Mouse (Mus musculus) midbrain, embryonic 15.5 days (tissue): ENCODE measurements around the gene Nfkbid. TPM values are rescaled to one million over a fixed set of nuclear protein-coding genes. Genes with fewer than 3 reads are reported as not detected.
"Not testable (repeated sequence)": the region's sequence is repeated elsewhere in the genome, so short reads cannot be mapped to it uniquely, and the experiment has no call there.

Source experiments
- ATAC-seq: fragments of 200-750 bp; cut with Nextera tagmentation; replicated peaks from 2 replicates; pipeline ENCODE4 v1.8.0; 2017; ENCODE audit warnings: moderate TSS enrichment
- H3K27ac ChIP-seq: fragments of 300-500 bp; sonication (generic); 2 replicates; pipeline ENCODE4 v1.5.1; 2015; ENCODE audit warnings: mild to moderate bottlenecking, inconsistent platforms
- H3K27me3 ChIP-seq: fragments of 300-500 bp; sonication (generic); replicated peaks from 2 replicates; pipeline ENCODE4 v1.6.1; 2015; ENCODE audit warnings: inconsistent platforms
- H3K36me3 ChIP-seq: fragments of 300-500 bp; sonication (generic); replicated peaks from 2 replicates; pipeline ENCODE4 v1.6.1; 2015; ENCODE audit warnings: inconsistent platforms
- H3K4me1 ChIP-seq: fragments of 300-500 bp; sonication (generic); 2 replicates; pipeline ENCODE4 v1.6.1; 2015; ENCODE audit warnings: inconsistent platforms
- H3K4me2 ChIP-seq: fragments of 300-500 bp; sonication (generic); 2 replicates; pipeline ENCODE4 v1.6.1; 2015; ENCODE audit warnings: inconsistent platforms, mild to moderate bottlenecking, moderate library complexity
- H3K4me3 ChIP-seq: fragments of 300-500 bp; sonication (generic); 2 replicates; pipeline ENCODE4 v1.5.1; 2015; ENCODE audit warnings: mild to moderate bottlenecking, inconsistent platforms
- H3K9ac ChIP-seq: fragments of 300-500 bp; sonication (generic); 2 replicates; pipeline ENCODE4 v1.6.1; 2015; ENCODE audit warnings: mild to moderate bottlenecking, inconsistent platforms
- H3K9me3 ChIP-seq: fragments of 300-500 bp; sonication (generic); 2 replicates; pipeline ENCODE4 v1.6.1; 2016; ENCODE audit warnings: inconsistent platforms
- WGBS: fragments of 180-500 bp; shearing (Covaris S2); methylation state at CpG from one replicate; pipeline ENCODE4 v1.1.7; 2015; ENCODE audit warnings: mixed read lengths; 5-methylcytosine and 5-hydroxymethylcytosine counted together
- polyA plus RNA-seq: library from polyadenylated mRNA; unstranded; fragments of >200 nt; fragmentation: Nextera tagmentation; extraction: Ambion mirVana; gene quantifications from 2 replicates; pipeline ENCODE4 v1.2.1, GENCODE M21; 2015

Gene Nfkbid
- polyA plus RNA-seq, 1 experiment from 2014 or later, result 2.8 TPM

DNA sequence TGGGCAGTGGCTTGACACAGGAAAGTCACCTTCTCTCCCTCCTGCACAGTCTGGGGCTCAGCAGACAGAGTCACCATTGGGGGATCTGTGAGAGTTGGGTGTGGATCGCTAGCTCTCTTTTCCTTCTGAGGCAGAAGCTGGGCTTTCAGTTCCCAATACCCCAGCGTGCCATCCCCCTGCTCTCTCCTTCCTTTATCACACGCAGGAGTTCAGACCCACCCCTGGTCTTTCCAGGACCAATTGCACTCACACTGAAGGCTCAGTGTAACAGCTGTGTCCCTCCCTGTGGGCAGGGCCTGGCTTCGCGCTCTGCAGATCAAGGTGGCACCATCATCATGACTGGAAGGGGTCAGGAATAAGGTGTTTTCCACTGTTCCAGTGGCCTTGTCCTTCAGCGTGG, 32.7 kb downstream of the Nfkbid start:
- Histone ChIP-seq H3K27me3 (peaks cover 65% of the 10 kb centered on the region), H3K27ac (no peak overlapping the region), H3K4me2 (0 out of 2 replicates have a peak overlapping the region, but pooled peaks have one; percentile 23), H3K9ac (no peak overlapping the region), H3K4me1 (peaks cover 31% of the 10 kb centered on the region), H3K9me3 (no peaks in the 10 kb centered on the region), H3K36me3 (no peaks in the 10 kb centered on the region), H3K4me3 (no peak overlapping the region)
- ATAC-seq, result no peak
- 5% methylated on average over 6 of the region's 6 CpGs for WGBS

DNA sequence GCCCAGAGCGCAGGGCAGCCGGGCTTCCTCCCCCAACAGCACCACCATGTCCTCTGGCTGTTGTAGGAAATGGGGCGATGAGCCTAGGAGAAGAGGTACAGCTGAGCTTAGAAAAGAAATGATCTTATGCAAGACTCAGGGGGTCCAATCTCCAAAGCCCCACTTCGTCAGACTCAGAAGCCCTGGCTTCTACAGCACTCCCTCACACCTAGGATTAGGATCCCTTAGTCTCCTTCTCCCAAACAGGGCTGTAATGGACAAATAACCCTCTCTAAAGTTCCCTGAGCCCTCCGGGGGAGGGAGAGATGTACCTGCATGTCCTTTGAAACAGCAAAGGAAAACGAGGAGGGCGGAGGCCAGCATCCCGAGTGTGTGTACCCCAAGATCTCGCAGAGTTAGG, 35.0 kb downstream of the Nfkbid start:
- H3K36me3 ChIP-seq, result no peaks in the 10 kb centered on the region
- peak overlapping the region; percentile 30; the same call in 1 of the 2 replicates for H3K4me3 ChIP-seq
- peaks cover 81% of the 10 kb centered on the region for H3K27me3 ChIP-seq
- H3K9me3 ChIP-seq, result no peaks in the 10 kb centered on the region
- peak overlapping the region; percentile 49 for H3K4me2 ChIP-seq
- peaks cover 31% of the 10 kb centered on the region for H3K4me1 ChIP-seq
- ATAC-seq, result no peak
- H3K27ac ChIP-seq, result no peak overlapping the region
- peak overlapping the region; percentile 18; the same call in 1 of the 2 replicates for H3K9ac ChIP-seq
- 1% methylated on average over 9 of the region's 9 CpGs for WGBS

DNA sequence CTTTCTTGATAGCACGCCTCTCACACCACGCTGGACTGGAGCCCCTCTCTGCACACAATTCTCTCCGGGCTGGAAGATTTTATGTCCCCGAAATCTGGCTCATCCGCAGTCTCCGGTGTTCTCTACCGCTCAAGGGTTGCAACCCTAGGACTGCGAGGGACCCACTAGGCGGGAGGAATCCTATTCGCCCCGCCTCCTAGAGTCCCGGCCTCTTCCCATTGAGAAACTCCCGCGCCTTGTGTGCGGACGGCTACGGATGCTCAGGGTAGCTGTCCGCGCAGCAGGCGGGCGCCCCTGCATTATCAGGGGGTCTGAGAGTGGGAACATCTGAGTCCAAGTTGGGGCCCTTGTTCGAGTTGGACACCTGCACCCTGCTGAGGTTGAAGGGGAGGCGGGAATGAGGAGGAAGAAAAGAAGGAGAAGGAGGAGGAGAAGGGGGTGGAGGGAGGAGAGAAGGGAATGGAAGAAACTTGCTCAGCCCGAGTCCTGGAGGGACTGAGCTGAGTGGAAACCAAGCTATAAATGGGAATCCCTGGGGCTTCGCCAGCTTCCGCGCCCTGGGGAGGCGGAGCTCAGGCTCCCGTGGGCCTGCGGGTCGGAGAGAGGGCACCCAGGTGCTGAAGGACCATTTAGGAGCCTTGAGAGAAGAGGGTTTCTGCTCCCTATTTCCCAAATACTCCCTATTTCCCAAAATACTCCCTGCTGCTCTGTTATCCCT, 35.5 kb downstream of the Nfkbid start:
- Histone ChIP-seq H3K9me3 (no peaks in the 10 kb centered on the region), H3K27ac (no peak overlapping the region), H3K4me1 (peaks cover 31% of the 10 kb centered on the region), H3K4me3 (peak overlapping the region; percentile 30), H3K36me3 (no peaks in the 10 kb centered on the region), H3K9ac (peak overlapping the region; percentile 18; the same call in 1 of the 2 replicates), H3K4me2 (peak overlapping the region; percentile 49), H3K27me3 (peaks cover 81% of the 10 kb centered on the region)
- under 1% methylated on average over 31 of the region's 31 CpGs for WGBS
- no peak; the same call in 1 of the 2 replicates for ATAC-seq

DNA sequence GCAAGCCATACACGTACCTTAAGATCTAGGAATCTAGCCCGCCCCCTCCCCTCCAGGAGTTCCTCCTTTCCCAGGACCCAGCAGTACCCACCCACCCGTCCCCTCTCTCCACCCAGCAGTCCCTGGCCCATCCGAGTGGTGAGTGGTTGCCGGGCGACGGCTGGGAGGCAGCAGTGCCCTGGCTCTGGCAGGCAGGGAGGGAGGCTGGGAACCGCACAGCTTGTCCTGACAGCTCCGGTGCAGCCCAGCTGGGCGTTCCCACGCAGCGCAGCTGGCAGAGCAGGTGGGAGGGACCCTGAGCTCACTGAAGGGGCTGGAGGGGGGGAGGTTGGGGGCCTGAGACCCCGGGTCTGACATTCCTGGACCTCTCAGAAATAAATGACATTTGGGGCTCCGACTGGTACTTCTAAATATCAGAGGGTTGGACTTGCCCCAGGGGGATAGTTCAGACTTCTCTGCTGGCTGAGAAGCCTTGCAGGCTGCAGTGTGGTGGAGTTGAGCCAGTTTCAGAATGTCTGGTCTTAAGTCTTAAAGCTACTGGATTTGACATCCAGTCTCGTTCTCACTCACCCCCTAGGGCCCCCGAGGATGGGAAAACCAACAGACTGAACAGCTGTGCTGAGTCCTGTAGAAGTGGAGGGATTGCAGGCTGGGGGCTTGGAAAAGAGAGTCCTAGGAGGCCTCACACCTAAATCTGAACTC, 36.2 kb downstream of the Nfkbid start, which contains the start of the genes Kirrel2 and Nphs1:
Gene Kirrel2 (minus strand): TSS at position 62 of the 702 bp plus-strand sequence.
Gene Nphs1 (plus strand): TSS at position 687 of the 702 bp plus-strand sequence.
- peak; percentile 85 for ATAC-seq
- peak within 1 kb of the TSS; percentile 18; the same call in 1 of the 2 replicates for H3K9ac ChIP-seq
- H3K4me3 ChIP-seq, result peak within 1 kb of the TSS; percentile 30
- peaks cover 82% of the 10 kb centered on the region for H3K27me3 ChIP-seq
- no peaks in the 10 kb centered on the region for H3K36me3 ChIP-seq
- 2% methylated on average over 16 of the region's 16 CpGs for WGBS
- H3K9me3 ChIP-seq, result no peaks in the 10 kb centered on the region
- peaks cover 31% of the 10 kb centered on the region for H3K4me1 ChIP-seq
- H3K27ac ChIP-seq, result no peak within 1 kb of the TSS
- H3K4me2 ChIP-seq, result peak within 1 kb of the TSS; percentile 49

DNA sequence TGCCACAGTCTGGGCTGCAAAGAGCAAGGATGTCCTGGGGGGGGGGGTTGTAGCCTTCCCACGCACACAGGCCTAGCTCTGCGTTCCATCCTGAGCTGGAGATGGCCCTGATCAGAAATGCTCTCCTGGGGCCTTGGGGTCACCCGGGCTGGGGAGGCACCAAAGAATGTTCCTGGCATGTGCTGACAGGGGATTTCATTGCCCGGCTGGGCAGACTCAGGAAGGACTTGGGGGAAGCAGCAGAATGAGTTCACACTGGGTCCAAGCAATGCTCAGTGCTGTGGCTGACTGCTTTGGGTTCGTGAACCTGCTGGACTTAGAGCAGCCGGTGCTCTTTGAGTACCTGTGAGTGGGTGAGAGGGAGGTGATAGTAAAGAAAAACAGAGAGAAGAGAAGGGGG, 38.0 kb downstream of the Nfkbid start:
- Histone ChIP-seq H3K4me2 (no peak overlapping the region), H3K4me1 (peaks cover 26% of the 10 kb centered on the region), H3K36me3 (no peaks in the 10 kb centered on the region), H3K4me3 (no peak overlapping the region), H3K27ac (no peak overlapping the region), H3K27me3 (peaks cover 77% of the 10 kb centered on the region), H3K9me3 (no peaks in the 10 kb centered on the region), H3K9ac (no peak overlapping the region)
- ATAC-seq, result no peak
- 32% methylated on average over 6 of the region's 6 CpGs for WGBS

DNA sequence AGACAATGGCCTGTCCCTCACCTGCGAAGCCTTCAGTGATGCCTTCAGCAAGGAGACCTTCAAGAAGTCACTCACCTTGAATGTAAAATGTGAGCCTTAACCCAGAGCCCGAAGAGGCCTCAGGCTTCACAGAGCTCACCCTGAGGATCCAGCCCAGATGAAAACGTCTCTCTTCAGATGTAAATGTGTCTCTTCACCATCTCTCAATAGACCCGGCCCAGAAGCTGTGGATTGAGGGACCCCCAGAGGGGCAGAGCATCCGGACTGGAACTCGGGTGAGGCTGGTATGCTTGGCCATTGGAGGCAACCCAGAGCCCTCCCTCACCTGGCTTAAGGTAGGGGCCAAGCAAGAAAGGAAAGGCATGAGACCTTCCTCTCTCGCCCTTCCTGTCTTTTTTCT, 42.0 kb downstream of the Nfkbid start:
- Histone ChIP-seq H3K4me3 (no peak overlapping the region), H3K9ac (no peak overlapping the region), H3K4me1 (peaks cover 5% of the 10 kb centered on the region; the same call in 1 of the 2 replicates), H3K27ac (no peak overlapping the region), H3K9me3 (no peaks in the 10 kb centered on the region), H3K27me3 (peaks cover 80% of the 10 kb centered on the region), H3K36me3 (no peaks in the 10 kb centered on the region), H3K4me2 (no peak overlapping the region)
- 31% methylated on average over 7 of the region's 7 CpGs for WGBS
- no peak for ATAC-seq

DNA sequence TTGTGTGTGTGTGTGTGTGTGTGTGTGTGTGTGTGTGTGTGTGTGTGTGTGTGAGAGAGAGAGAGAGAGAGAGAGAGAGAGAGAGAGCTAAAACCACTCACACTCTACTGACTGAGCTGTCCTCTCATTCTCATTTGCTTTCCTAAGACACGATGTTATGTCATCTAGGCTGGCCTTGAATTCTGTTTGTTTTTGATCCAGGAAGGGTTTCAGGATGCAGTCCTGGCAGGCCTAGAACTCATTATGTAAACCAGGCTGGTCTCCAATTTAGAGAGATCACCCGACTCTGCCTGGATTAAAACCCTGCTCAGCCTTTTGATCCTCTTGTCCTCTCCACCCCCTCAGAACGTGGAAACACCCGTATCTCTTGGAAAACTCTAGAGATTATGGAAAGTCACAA, 42.5 kb downstream of the Nfkbid start:
- H3K4me2 ChIP-seq, result no peak overlapping the region
- WGBS, result 8% methylated on average over 4 of the region's 4 CpGs
- H3K4me1 ChIP-seq, result peaks cover 4% of the 10 kb centered on the region; the same call in 1 of the 2 replicates
- no peaks in the 10 kb centered on the region for H3K36me3 ChIP-seq
- no peaks in the 10 kb centered on the region for H3K9me3 ChIP-seq
- H3K4me3 ChIP-seq, result no peak overlapping the region
- no peak overlapping the region for H3K9ac ChIP-seq
- no peak overlapping the region for H3K27ac ChIP-seq
- peaks cover 79% of the 10 kb centered on the region for H3K27me3 ChIP-seq
- no peak for ATAC-seq

DNA sequence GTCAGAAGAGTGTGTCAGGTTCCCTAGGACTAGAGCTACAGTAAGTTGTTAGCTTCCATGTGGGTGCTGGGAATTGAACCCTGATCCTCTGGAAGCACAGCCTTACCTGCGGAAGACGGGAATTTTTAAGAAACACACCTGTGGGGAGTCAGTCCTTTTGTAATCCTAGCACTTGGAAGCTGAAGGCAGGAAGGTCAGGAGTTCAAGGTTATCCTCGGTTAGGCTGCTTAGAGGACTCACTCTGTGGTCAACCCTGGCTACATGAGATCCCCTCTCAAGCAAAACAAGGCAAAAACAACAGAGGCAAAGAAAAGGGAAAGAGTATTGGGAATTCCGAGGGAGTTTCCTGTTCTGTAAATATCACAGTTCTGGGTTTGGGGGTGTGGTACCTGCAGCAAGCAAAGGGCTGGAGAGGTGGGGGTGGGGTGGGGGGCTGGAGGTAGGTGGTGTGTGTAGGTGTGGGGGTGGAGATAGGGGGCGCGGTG, 43.3 kb downstream of the Nfkbid start:
- no peak overlapping the region for H3K9ac ChIP-seq
- no peaks in the 10 kb centered on the region for H3K36me3 ChIP-seq
- peaks cover 4% of the 10 kb centered on the region; the same call in 1 of the 2 replicates for H3K4me1 ChIP-seq
- WGBS, result 22% methylated on average over 6 of the region's 6 CpGs
- peaks cover 73% of the 10 kb centered on the region for H3K27me3 ChIP-seq
- no peak for ATAC-seq
- H3K9me3 ChIP-seq, result no peaks in the 10 kb centered on the region
- no peak overlapping the region for H3K4me3 ChIP-seq
- H3K4me2 ChIP-seq, result no peak overlapping the region
- no peak overlapping the region for H3K27ac ChIP-seq

DNA sequence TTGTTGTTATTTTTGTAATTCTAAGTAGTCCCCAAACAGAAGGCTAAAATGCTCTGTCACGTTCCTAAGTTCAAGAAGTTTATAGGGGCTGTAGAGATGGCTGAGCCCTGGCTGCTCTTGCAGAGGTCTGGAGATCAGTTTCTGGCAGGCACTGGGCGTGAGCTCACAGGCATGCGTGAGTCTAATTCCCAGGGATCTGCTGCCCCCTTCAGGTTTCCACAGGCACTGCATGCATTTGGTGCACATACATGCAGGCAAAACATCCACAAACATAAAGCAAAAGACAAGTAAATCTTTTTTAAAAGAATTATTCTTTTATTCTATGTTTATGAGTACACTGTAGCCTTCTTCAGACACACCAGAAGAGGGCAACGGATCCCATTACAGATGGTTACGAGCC, 50.9 kb downstream of the Nfkbid start:
- Histone ChIP-seq H3K4me3 (no peak overlapping the region), H3K4me2 (no peak overlapping the region), H3K27ac (no peak overlapping the region), H3K36me3 (no peaks in the 10 kb centered on the region), H3K9me3 (no peaks in the 10 kb centered on the region), H3K27me3 (peaks cover 9% of the 10 kb centered on the region), H3K9ac (no peak overlapping the region), H3K4me1 (peaks cover 2% of the 10 kb centered on the region)
- WGBS, result 49% methylated on average over 5 of the region's 5 CpGs
- ATAC-seq, result no peak

DNA sequence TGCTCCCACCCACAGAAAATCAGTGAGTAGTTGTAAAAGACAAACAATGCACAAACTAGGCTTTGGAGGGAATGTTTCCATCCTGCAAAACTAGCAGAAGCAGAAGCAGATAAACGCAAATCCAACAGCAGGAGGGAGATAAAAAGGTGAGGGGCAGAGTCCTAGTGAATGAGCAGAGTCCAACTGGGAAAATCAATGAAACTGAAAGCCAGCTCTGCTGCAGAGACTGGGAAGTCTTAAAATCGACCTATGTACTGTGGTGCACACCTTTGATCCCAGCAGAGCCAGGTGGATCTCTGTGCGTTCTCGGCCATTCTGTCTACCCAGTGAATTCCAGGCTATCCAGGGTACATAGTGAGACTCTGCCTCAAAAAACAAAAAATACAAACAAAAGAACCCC, 53.5 kb downstream of the Nfkbid start:
- no peaks in the 10 kb centered on the region for H3K27me3 ChIP-seq
- H3K4me3 ChIP-seq, result no peak overlapping the region
- no peak overlapping the region for H3K27ac ChIP-seq
- no peak for ATAC-seq
- no peak overlapping the region for H3K9ac ChIP-seq
- H3K4me2 ChIP-seq, result no peak overlapping the region
- H3K9me3 ChIP-seq, result no peaks in the 10 kb centered on the region
- WGBS, result 65% methylated on average over 4 of the region's 4 CpGs
- peaks cover 12% of the 10 kb centered on the region for H3K4me1 ChIP-seq
- H3K36me3 ChIP-seq, result no peaks in the 10 kb centered on the region

DNA sequence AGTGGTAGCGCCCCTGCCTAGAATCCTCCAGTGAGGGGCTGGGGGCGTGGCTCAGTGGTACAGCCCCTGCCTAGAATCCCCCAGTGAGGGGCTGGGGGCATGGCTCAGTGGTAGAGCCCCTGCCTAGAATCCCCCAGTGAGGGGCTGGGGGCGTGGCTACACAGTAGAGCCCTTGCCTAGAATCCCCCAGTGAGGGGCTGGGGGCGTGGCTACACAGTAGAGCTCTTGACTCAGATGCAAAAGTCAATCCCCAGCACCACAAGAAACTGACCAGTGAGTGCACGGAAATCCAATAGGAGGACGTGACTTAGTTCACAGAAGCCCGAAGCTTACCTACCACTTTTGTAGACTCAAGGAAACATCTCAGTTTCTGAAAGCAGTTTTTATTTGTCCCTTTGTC, 54.6 kb downstream of the Nfkbid start:
- H3K27me3 ChIP-seq, H3K4me2 ChIP-seq, H3K27ac ChIP-seq, ATAC-seq, H3K9ac ChIP-seq, H3K4me3 ChIP-seq, H3K36me3 ChIP-seq, H3K9me3 ChIP-seq: not testable (repeated sequence)
- WGBS, result 92% methylated on average over 7 of the region's 7 CpGs
- H3K4me1 ChIP-seq, result peaks cover 12% of the 10 kb centered on the region
